Comparison of ENCODE assay signal across 8 mouse cellular contexts in genomic region chr13:99514917-99515591, GRCm38 (mm10). TPM values are rescaled to one million over a fixed set of nuclear protein-coding genes. Genes with fewer than 3 reads are reported as not detected.
A peak's percentile ranks its signal among the peaks of the same experiment; 100 is the strongest.
DNase-seq lines count a peak whose midpoint lies in the region; ATAC-seq and TF ChIP-seq lines count a peak whose summit lies in the region.

No protein-coding gene starts in this region.

- H3K4me1 ChIP-seq in hindbrain, embryonic 11.5 days (replicated peaks; ENCODE audit: control insufficient read depth, insufficient read depth, low read length): peaks cover 9% of the 10 kb centered on the region

- under 1% methylated on average over 42 of the region's 48 CpGs for WGBS in hindbrain, embryonic 11.5 days

- peak overlapping the region; percentile 90 for H3K4me3 ChIP-seq in hindbrain, embryonic 11.5 days (ENCODE audit: low read depth, low read length)
- peak overlapping the region; percentile 95 for H3K4me3 ChIP-seq in left cerebral cortex, adult 2 months

- DNase-seq in WW6 (ENCODE audit: low read depth, low spot score): peak; percentile 65
- peak; percentile 91 for DNase-seq in cerebellum, postnatal 14 days
- DNase-seq in frontal cortex, postnatal 25 days (ENCODE audit: low spot score in 2 of 2): peak; percentile 43 to 58
- peak; percentile 91 for DNase-seq in hindbrain, embryonic 11.5 days (ENCODE audit: low spot score)
- DNase-seq in left cerebral cortex, adult 2 months (ENCODE audit: extremely low spot score in 1 of 2, low spot score in 2 of 2): peak; percentile 75 to 79
- DNase-seq in lung, postnatal 4 days: peak; percentile 78 to 81
- peak; percentile 80 to 85 for DNase-seq in right cerebral cortex, postnatal 10 days (ENCODE audit: low spot score in 2 of 2)

- peak overlapping the region; percentile 99 for H3K27ac ChIP-seq in hindbrain, embryonic 11.5 days (ENCODE audit: low read depth, low read length)
- peak overlapping the region; percentile 95 for H3K27ac ChIP-seq in left cerebral cortex, adult 2 months

- intact Hi-C loops in left cerebral cortex, adult 2 months (cut with DNase I): loop anchor here (2.0 to 5.0 kb wide), 5 partner anchors 68 to 322 kb away; no protein-coding TSS in a partner anchor

- H3K9ac ChIP-seq in hindbrain, embryonic 11.5 days (ENCODE audit: low read depth, low read length): peak overlapping the region; percentile 92

- peak; percentile 78 for ATAC-seq in hindbrain, embryonic 11.5 days (ENCODE audit: low FRiP score)
- no peak for ATAC-seq in erythroid progenitor cell, adult 5-6 weeks (replicated peaks; ENCODE audit: low FRiP score, poor library complexity, severe bottlenecking)

- H3K9me3 ChIP-seq in hindbrain, embryonic 11.5 days (ENCODE audit: control insufficient read depth, low read length): no peaks in the 10 kb centered on the region

- H3K27me3 ChIP-seq in hindbrain, embryonic 11.5 days (ENCODE audit: control insufficient read depth, insufficient read depth, low read length): no peaks in the 10 kb centered on the region

- TF ChIP-seq CTCF in left cerebral cortex, adult 2 months (IDR thresholded peaks at IDR 0.05): no peak; the same call in 1 of the 2 replicates

- no peaks in the 10 kb centered on the region for H3K36me3 ChIP-seq in hindbrain, embryonic 11.5 days (ENCODE audit: control insufficient read depth, insufficient read depth, low read length)

- H3K4me2 ChIP-seq in hindbrain, embryonic 11.5 days (replicated peaks; ENCODE audit: low read depth, low read length): peak overlapping the region; percentile 40

RNA-seq across cellular contexts. Expression of gene Map1b, which starts 1.3 kb away (rescaled TPM):
- polyA plus RNA-seq in hindbrain, embryonic 11.5 days (2014; fragmentation: Nextera tagmentation; extraction: Ambion mirVana): 1,051 and 1,521 TPM in 2 replicates
- 100 to 1,000 TPM; 630 to 695 TPM for total RNA-seq in left cerebral cortex, adult 2 months (2021)
- total RNA-seq in erythroid progenitor cell, adult 5-6 weeks (2015; ENCODE audit: low replicate concordance): not detected in 2 replicates
- total RNA-seq in erythroid progenitor cell, adult 5-6 weeks (2017; ENCODE audit: low replicate concordance): 0.13 TPM in 1 of 2 replicates, not detected in the other

Comparison
In these comparisons a context has a peak if more than half of its experiments do, and no peak if none do; other contexts are left out.
1. RNA of gene Map1b, which starts 1.3 kb away (total RNA-seq): 630 to 695 TPM in left cerebral cortex, adult 2 months; 0.13 TPM in erythroid progenitor cell, adult 5-6 weeks; every median in the first group is over 100 times any median in the second.
2. Peak in every context shown above with its lines, with median percentiles within 50 percentile points of each other: DNase-seq.